12 mouse cellular contexts compared by ENCODE assay signal in genomic region chr8:119994556-119994955, GRCm38 (mm10). TPM values are rescaled to one million over a fixed set of nuclear protein-coding genes. Genes with fewer than 3 reads are reported as not detected.
A peak's percentile ranks its signal among the peaks of the same experiment; 100 is the strongest.
DNase-seq lines count a peak whose midpoint lies in the region; ATAC-seq lines count a peak whose summit lies in the region.
"Had no signal": no experiment of that assay in that cellular context is flagged by ENCODE, and none has a peak within 500 bp of the region (broad histone marks: within the 10 kb centered on the region; RNA-seq: fewer than 3 reads in every experiment).

No protein-coding gene starts in this region.

- no peak overlapping the region for H3K4me3 ChIP-seq in kidney, embryonic 15.5 days (replicated peaks)
- H3K4me3 ChIP-seq in embryonic facial prominence, embryonic 13.5 days, result no peak overlapping the region
- H3K4me3 ChIP-seq: erythroblast, embryonic 14.5 days; heart, embryonic 15.5 days had no signal

- peak overlapping the region; percentile 12; the same call in 1 of the 2 replicates for H3K4me2 ChIP-seq in kidney, embryonic 15.5 days
- peak overlapping the region; percentile 36 for H3K4me2 ChIP-seq in embryonic facial prominence, embryonic 13.5 days
- H3K4me2 ChIP-seq: heart, embryonic 15.5 days had no signal

- H3K4me1 ChIP-seq in kidney, embryonic 15.5 days, result peaks cover 40% of the 10 kb centered on the region
- H3K4me1 ChIP-seq in embryonic facial prominence, embryonic 13.5 days, result peaks cover 34% of the 10 kb centered on the region

- WGBS in kidney, embryonic 15.5 days, result 40% methylated on average over 6 of the region's 6 CpGs
- 17% methylated on average over 6 of the region's 6 CpGs for WGBS in embryonic facial prominence, embryonic 13.5 days

- peaks cover 43% of the 10 kb centered on the region for H3K27me3 ChIP-seq in kidney, embryonic 15.5 days
- peaks cover 41% of the 10 kb centered on the region for H3K27me3 ChIP-seq in embryonic facial prominence, embryonic 13.5 days

- no peaks in the 10 kb centered on the region for H3K36me3 ChIP-seq in kidney, embryonic 15.5 days
- H3K36me3 ChIP-seq in embryonic facial prominence, embryonic 13.5 days, result no peaks in the 10 kb centered on the region
- H3K36me3 ChIP-seq: heart, embryonic 15.5 days had no signal

- no peak for DNase-seq in kidney, adult 18-20 months
- peak; percentile 59 for DNase-seq in adrenal gland, postnatal 10 days
- peak; percentile 28 for DNase-seq in lung, postnatal 14 days
- DNase-seq in frontal cortex, adult 2 months (ENCODE audit: extremely low spot score in 1 of 2, low spot score in 1 of 2), result no peak
- DNase-seq in right cerebral cortex, postnatal 4 days, result no peak
- no peak for DNase-seq in cerebellum, postnatal 14 days
- DNase-seq: right cerebral cortex, adult 18-20 months; thymus, adult 18-20 months had no signal

- no peak overlapping the region for H3K9ac ChIP-seq in kidney, embryonic 15.5 days
- H3K9ac ChIP-seq in embryonic facial prominence, embryonic 13.5 days, result 0 out of 2 replicates have a peak overlapping the region, but pooled peaks have one; percentile 44
- H3K9ac ChIP-seq: heart, embryonic 15.5 days had no signal

- H3K9me3 ChIP-seq in kidney, embryonic 15.5 days (replicated peaks), result no peaks in the 10 kb centered on the region
- no peaks in the 10 kb centered on the region for H3K9me3 ChIP-seq in embryonic facial prominence, embryonic 13.5 days
- H3K9me3 ChIP-seq: heart, embryonic 15.5 days had no signal

- H3K27ac ChIP-seq in kidney, embryonic 15.5 days, result no peak overlapping the region
- 0 out of 2 replicates have a peak overlapping the region, but pooled peaks have one; percentile 22 for H3K27ac ChIP-seq in embryonic facial prominence, embryonic 13.5 days
- H3K27ac ChIP-seq: heart, embryonic 15.5 days had no signal

- ATAC-seq in kidney, embryonic 15.5 days (replicated peaks; ENCODE audit: low FRiP score), result 0 out of 2 replicates have a peak, but pooled peaks have one; percentile 4
- ATAC-seq in embryonic facial prominence, embryonic 13.5 days (ENCODE audit: insufficient number of reproducible peaks, insufficient read depth, low FRiP score, low TSS enrichment, low read depth), result no peak

RNA-seq across cellular contexts. Expression of gene Crispld2, which starts 2.3 kb away (rescaled TPM):
- 7.7 and 11.1 TPM in 2 replicates for polyA plus RNA-seq in kidney, embryonic 15.5 days (2015; fragmentation: Nextera tagmentation; extraction: Ambion mirVana)
- 1 to 10 TPM; 5.9 to 7.7 TPM for total RNA-seq in adrenal gland, postnatal 10 days (2021)
- polyA plus RNA-seq in embryonic facial prominence, embryonic 13.5 days (2015; fragmentation: Nextera tagmentation; extraction: Ambion mirVana), result 6.9 and 7.8 TPM in 2 replicates
- 3.4 and 4.0 TPM in 2 replicates for polyA plus RNA-seq in frontal cortex, adult 2 months (2012; rRNA removed)
- polyA plus RNA-seq: erythroblast, embryonic 14.5 days had no signal

Comparison
In these comparisons a context has a peak if more than half of its experiments do, and no peak if none do; other contexts are left out.
1. DNase-seq: peak in adrenal gland, postnatal 10 days (single experiment) and lung, postnatal 14 days (single experiment); none in kidney, adult 18-20 months (single experiment), frontal cortex, adult 2 months (0 of 2), right cerebral cortex, postnatal 4 days (single experiment) and cerebellum, postnatal 14 days (0 of 2).